Mouse (Mus musculus) spleen, adult 2 months (tissue): ENCODE measurements at regions not wholly inside any gene's neighbourhood (a gene's known extent, or its start where the extent isn't known, plus 50 kb on each side); places are given as distances from the start of the nearest gene placed in this dataset.

Source experiments
- CTCF ChIP-seq: fragments of 200-500 bp; IDR thresholded peaks from 2 replicates; pipeline ENCODE4 v1.5.1; 2011; ENCODE audit warnings: mild to moderate bottlenecking, inconsistent platforms; ENCODE audit not compliant: insufficient read depth, insufficient read length, insufficient replicate concordance; ENCODE audit errors: extremely low read depth
- POLR2A ChIP-seq: fragments of 200-500 bp; IDR thresholded peaks from 2 replicates; pipeline ENCODE4 v1.6.1; 2011; ENCODE audit warnings: low read depth, low read length, inconsistent platforms

DNA sequence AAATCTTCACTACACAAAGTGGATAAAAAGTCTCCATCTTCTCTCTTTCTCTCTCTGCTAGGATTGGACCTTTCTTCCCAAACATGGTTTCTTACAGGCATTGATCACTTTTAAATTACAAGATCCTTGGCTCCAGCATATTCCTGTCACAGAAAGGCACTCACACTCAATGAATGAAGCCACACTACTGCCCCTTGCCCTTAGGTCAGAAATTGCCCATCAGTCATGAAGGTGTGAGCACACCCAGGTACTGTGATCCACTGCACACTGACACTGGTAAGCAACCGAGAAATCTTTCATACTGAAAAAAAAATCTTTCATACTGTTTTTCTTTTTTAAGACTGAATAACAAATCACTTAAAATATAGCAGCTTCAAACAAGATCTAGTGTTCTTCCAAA lies 235.9 kb downstream of the 4933412E24Rik start:
- no peak for TF ChIP-seq CTCF
- no peak for TF ChIP-seq POLR2A
